Mouse (Mus musculus) heart, embryonic 14.5 days (tissue): ENCODE measurements around the gene Osr1. TPM values are rescaled to one million over a fixed set of nuclear protein-coding genes. Genes with fewer than 3 reads are reported as not detected.
A peak's percentile ranks its signal among the peaks of the same experiment; 100 is the strongest.

ENCODE experiments used
- ATAC-seq: fragments of 200-750 bp; cut with Nextera tagmentation; 2 replicates; pipeline ENCODE4 v1.8.0; 2017; ENCODE audit warnings: low read depth, moderate TSS enrichment; ENCODE audit not compliant: insufficient number of reproducible peaks, insufficient read depth, low FRiP score
- H3K27ac ChIP-seq, 2 experiments: fragments of 200-500 bp in 1 of 2; fragments of 300-500 bp in 1 of 2; sonication (generic) in 1 of 2; replicated peaks in 1 of 2; 2 replicates each; pipeline ENCODE4 v1.5.1; 2012 to 2014; ENCODE audit warnings: low read depth in 2 of 2, low read length in 2 of 2, control low read depth in 1 of 2, mild to moderate bottlenecking in 1 of 2, mixed read lengths in 1 of 2; ENCODE audit not compliant: control insufficient read depth in 1 of 2, insufficient read depth in 1 of 2
- H3K27me3 ChIP-seq: fragments of 300-500 bp; sonication (generic); 2 replicates; pipeline ENCODE4 v1.6.1; 2014; ENCODE audit warnings: mild to moderate bottlenecking, low read length, control low read depth; ENCODE audit not compliant: control insufficient read depth, insufficient read depth
- H3K36me3 ChIP-seq: fragments of 300-500 bp; sonication (generic); 2 replicates; pipeline ENCODE4 v1.6.1; 2014; ENCODE audit warnings: mild to moderate bottlenecking, control low read depth, low read length, mixed read lengths; ENCODE audit not compliant: control insufficient read depth, insufficient read depth
- H3K4me1 ChIP-seq, 2 experiments: fragments of 200-500 bp in 1 of 2; fragments of 300-500 bp in 1 of 2; sonication (generic) in 1 of 2; 2 replicates each; pipeline ENCODE4 v1.6.1; 2012 to 2014; ENCODE audit warnings: low read length in 2 of 2, control low read depth in 1 of 2, mixed read lengths in 1 of 2; ENCODE audit not compliant: control insufficient read depth in 2 of 2, insufficient read depth in 2 of 2
- H3K4me2 ChIP-seq: fragments of 300-500 bp; sonication (generic); 2 replicates; pipeline ENCODE4 v1.6.1; 2014; ENCODE audit warnings: mild to moderate bottlenecking, low read length
- H3K4me3 ChIP-seq, 2 experiments: fragments of 200-500 bp in 1 of 2; fragments of 300-500 bp in 1 of 2; sonication (generic) in 1 of 2; 2 replicates each; pipeline ENCODE4 v1.5.1; 2012 to 2014; ENCODE audit warnings: low read length in 2 of 2, mild to moderate bottlenecking in 2 of 2, control low read depth in 1 of 2, low read depth in 1 of 2, moderate library complexity in 1 of 2; ENCODE audit not compliant: control insufficient read depth in 1 of 2, insufficient read depth in 1 of 2
- H3K9ac ChIP-seq: fragments of 300-500 bp; sonication (generic); 2 replicates; pipeline ENCODE4 v1.6.1; 2014; ENCODE audit warnings: mild to moderate bottlenecking, low read length
- H3K9me3 ChIP-seq: fragments of 300-500 bp; sonication (generic); 2 replicates; pipeline ENCODE4 v1.6.1; 2016; ENCODE audit warnings: low read length, control low read depth; ENCODE audit not compliant: control insufficient read depth
- WGBS: fragments of 180-500 bp; shearing (Covaris S2); extraction: QIAGEN DNeasy Blood & Tissue Kit; methylation state at CpG from one replicate; pipeline ENCODE4 v1.1.7; 2014; 5-methylcytosine and 5-hydroxymethylcytosine counted together
- polyA plus RNA-seq: library from polyadenylated mRNA; unstranded; fragments of >200 nt; fragmentation: Nextera tagmentation; extraction: Ambion mirVana; gene quantifications from 2 replicates; pipeline ENCODE4 v1.2.1, GENCODE M21; 2014

Gene Osr1
- polyA plus RNA-seq, 1 experiment from 2014 or later: 16.8 TPM

- H3K27ac ChIP-seq: no peak overlapping the region
- peak overlapping the region; percentile 65 for H3K4me2 ChIP-seq
- ATAC-seq: no peak
- H3K27me3 ChIP-seq: peaks cover 84% of the 10 kb centered on the region
- peak overlapping the region; percentile 23 to 36 for H3K4me3 ChIP-seq
- no peak overlapping the region; the same call in 1 of the 2 replicates for H3K9ac ChIP-seq
- WGBS: 3% methylated on average over 32 of the region's 33 CpGs
- no peaks in the 10 kb centered on the region for H3K9me3 ChIP-seq
- no peaks in the 10 kb centered on the region for H3K36me3 ChIP-seq
- peaks cover 11 to 13% of the 10 kb centered on the region in 2 experiments for H3K4me1 ChIP-seq
Measured at GRCm38 (mm10) chr12:9580041-9580905, 10.4 kb downstream of the Osr1 start.

DNA sequence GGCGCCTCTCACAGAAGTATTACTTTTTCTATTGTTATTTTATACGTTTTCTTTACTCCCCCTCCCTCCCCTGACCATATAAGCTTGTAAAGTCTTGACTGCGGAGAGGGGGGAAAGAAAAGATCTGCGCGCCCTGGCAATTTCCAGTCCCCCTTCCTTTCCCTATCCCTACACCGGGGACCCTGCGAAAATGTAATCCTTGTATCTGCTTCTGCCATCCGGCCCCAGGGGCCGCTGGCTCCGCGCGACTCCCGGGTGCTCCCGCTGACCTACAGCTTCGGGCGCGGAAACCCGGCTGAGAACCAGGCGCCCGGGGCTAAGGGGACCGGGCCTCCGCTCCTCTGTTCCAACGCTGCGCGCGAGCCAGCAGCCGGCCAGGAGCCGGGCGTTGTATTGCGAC is 11.1 kb downstream of the Osr1 start:
- peaks cover 11 to 14% of the 10 kb centered on the region in 2 experiments for H3K4me1 ChIP-seq
- peak overlapping the region; percentile 38; the same call in 1 of the 2 replicates for H3K9ac ChIP-seq
- no peak for ATAC-seq
- H3K9me3 ChIP-seq: no peaks in the 10 kb centered on the region
- H3K36me3 ChIP-seq: no peaks in the 10 kb centered on the region
- peak overlapping the region; percentile 65 for H3K4me2 ChIP-seq
- peak overlapping the region; percentile 23 to 36 for H3K4me3 ChIP-seq
- no peak overlapping the region for H3K27ac ChIP-seq
- 2% methylated on average over 30 of the region's 30 CpGs for WGBS
- peaks cover 77% of the 10 kb centered on the region for H3K27me3 ChIP-seq

GRCm38 (mm10) chr12:9581506-9581905 is 11.6 kb downstream of the Osr1 start:
- Histone ChIP-seq H3K9ac (no peak overlapping the region), H3K4me2 (peak overlapping the region; percentile 65), H3K4me3 (peak overlapping the region in 1 of 2 experiments; percentile 36; a peak in 2 of 4 replicates), H3K27me3 (peaks cover 72% of the 10 kb centered on the region), H3K27ac (no peak overlapping the region), H3K36me3 (no peaks in the 10 kb centered on the region), H3K4me1 (peaks cover 11 to 14% of the 10 kb centered on the region in 2 experiments), H3K9me3 (no peaks in the 10 kb centered on the region)
- no peak for ATAC-seq
- 3% methylated on average over 12 of the region's 12 CpGs for WGBS

- no peak for ATAC-seq
- Histone ChIP-seq H3K9me3 (no peaks in the 10 kb centered on the region), H3K4me3 (no peak overlapping the region), H3K27me3 (peaks cover 63% of the 10 kb centered on the region), H3K27ac (no peak overlapping the region), H3K36me3 (no peaks in the 10 kb centered on the region), H3K4me2 (no peak overlapping the region), H3K4me1 (peaks cover 11 to 14% of the 10 kb centered on the region in 2 experiments), H3K9ac (no peak overlapping the region)
- 11% methylated on average over 14 of the region's 14 CpGs for WGBS
Measured at GRCm38 (mm10) chr12:9582248-9582995, 12.5 kb downstream of the Osr1 start.

DNA sequence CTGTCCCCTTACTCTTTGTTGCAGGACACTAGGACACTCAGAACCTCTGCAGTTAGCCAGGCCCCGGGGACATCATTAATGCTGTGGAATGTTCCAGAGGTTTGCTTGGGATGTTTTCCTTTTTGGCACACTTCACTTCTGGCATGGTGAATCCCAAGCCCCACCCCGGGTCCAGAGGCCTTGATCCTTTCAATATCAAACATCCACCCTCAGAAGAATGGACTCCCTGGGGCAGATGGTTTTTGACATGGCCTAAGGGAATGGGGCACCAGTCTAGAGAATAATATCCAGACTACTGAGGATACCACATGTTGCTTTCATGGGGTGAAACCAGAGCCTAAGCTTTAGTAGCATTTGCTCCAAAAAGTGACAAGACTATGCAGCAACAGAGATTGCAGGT is 13.5 kb downstream of the Osr1 start:
- peaks cover 11 to 14% of the 10 kb centered on the region in 2 experiments for H3K4me1 ChIP-seq
- no peaks in the 10 kb centered on the region for H3K9me3 ChIP-seq
- no peak overlapping the region for H3K4me2 ChIP-seq
- no peak overlapping the region for H3K4me3 ChIP-seq
- no peak overlapping the region for H3K9ac ChIP-seq
- H3K27me3 ChIP-seq: peaks cover 53% of the 10 kb centered on the region
- 34% methylated on average over 2 of the region's 2 CpGs for WGBS
- no peak for ATAC-seq
- H3K36me3 ChIP-seq: no peaks in the 10 kb centered on the region
- no peak overlapping the region for H3K27ac ChIP-seq

DNA sequence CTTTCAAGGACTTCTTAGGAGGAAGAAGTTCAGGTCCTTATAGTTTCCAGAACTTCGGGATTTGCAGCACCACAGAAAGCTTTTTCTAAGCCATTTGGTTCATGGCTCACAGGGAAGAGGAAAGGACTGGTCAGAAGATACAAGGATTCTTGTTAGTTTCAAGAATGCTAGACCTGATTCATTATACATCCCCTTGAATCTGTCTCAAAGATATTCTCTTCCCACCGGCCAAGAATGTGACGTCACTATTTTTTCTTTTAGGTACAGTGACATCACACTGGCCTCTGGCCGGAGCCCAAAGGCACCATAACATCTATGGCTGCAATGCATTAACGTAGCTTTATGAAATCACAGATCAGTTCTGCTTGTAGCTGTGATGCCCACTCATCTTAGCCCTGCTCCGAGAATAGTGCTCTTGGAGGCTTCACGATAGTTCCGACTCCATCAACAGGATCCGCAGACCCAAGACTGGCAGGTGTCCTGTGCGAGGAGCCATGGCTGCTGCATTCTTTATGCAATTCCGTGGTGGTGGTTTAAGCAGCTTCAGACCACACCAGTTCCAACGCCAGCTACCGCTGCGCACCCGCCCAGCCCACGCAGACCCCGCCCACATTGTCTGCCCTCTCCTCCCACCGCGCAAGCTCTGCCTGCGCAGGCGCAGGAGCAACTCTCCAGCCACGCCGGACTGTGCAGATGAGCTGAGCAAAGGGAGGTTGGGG is 14.6 kb downstream of the Osr1 start:
- Histone ChIP-seq H3K4me2 (peak overlapping the region; percentile 65), H3K36me3 (no peaks in the 10 kb centered on the region), H3K9me3 (no peaks in the 10 kb centered on the region), H3K9ac (peak overlapping the region; percentile 27), H3K4me3 (peak overlapping the region; percentile 28 to 52), H3K27me3 (peaks cover 42% of the 10 kb centered on the region), H3K27ac (no peak overlapping the region), H3K4me1 (peaks cover 11 to 14% of the 10 kb centered on the region in 2 experiments)
- 1% methylated on average over 23 of the region's 23 CpGs for WGBS
- peak; percentile 85 for ATAC-seq

DNA sequence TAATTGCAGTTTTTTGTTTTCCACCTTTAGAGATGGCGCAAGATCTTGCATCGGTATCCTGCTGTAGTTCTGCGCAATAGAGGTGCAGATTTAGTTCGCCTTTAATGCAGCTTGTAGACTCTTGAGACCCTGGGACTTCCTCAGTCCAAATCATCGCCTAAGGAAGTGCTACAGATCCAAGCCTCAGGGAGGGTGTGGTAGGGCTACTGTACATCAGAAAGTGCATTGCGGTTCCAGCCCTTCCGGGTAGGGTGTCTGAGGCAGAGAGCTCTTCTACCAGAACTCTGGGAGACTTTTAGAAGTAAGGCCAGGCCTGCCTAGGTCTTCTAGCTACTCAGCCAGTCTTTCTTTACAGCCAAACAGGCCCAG is 15.2 kb downstream of the Osr1 start:
- Histone ChIP-seq H3K4me2 (peak overlapping the region; percentile 65), H3K36me3 (no peaks in the 10 kb centered on the region), H3K9me3 (no peaks in the 10 kb centered on the region), H3K27ac (no peak overlapping the region), H3K4me3 (peak overlapping the region; percentile 28 to 52), H3K4me1 (peaks cover 11 to 14% of the 10 kb centered on the region in 2 experiments), H3K27me3 (peaks cover 36% of the 10 kb centered on the region), H3K9ac (peak overlapping the region; percentile 27)
- 1% methylated on average over 7 of the region's 7 CpGs for WGBS
- ATAC-seq: 0 out of 2 replicates have a peak, but pooled peaks have one; percentile 13
